Mouse (Mus musculus): ENCODE measurements around the gene Tsfm.

DNA sequence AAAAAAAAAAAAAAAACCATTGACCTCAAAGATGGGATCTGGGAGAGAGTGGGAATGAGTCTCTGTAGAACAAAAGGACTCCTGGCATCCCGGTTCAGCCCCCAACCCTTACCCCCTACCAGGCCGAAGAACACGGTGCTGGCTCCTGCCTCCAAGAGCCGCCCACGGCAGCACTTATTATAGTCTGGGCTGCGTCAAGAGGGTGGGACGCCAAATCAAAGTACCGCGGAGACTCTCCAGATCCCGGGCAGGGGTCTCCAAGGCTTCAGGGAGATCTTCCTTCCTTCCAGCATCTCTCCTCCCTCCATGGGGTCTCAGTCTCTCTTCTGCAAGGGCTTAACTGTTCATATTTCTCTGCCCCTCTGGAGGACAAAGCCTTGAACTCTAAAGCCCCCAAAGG lies 46.9 kb upstream of the Tsfm start:
- no peak for TF ChIP-seq CTCF (IDR thresholded peaks at IDR 0.05; ENCODE audit: low read depth)
- TF ChIP-seq EP300 (IDR thresholded peaks at IDR 0.05; ENCODE audit: low read depth) = no peak
